Mouse (Mus musculus): ENCODE measurements around the gene Cpsf6. TPM values are rescaled to one million over a fixed set of nuclear protein-coding genes. Genes with fewer than 3 reads are reported as not detected.
A peak's percentile ranks its signal among the peaks of the same experiment; 100 is the strongest.

The Cpsf6 gene
- polyA plus RNA-seq, 1 experiment from 2014 or later: 38.6 TPM

DNA sequence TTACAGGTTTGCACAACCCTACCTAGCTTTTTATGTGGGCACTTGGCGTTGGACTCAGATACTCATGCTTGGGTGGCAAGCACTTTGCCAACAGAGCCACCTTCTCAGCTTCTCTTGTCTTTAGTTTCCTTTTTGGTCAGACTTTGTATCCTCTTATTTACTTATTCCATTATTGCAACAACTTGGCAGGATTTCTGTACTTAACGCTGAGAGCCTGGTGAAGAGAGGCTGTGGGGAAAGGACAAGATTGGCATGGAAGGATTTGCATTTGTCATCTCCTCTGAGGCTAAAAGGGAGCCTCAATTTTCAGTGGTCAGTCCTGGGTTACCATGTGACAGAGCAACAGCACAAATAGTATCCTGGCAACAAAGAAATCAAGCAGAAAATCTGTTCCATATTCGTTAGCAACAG, 59.2 kb downstream of the Cpsf6 start:
- ATAC-seq: no peak
- 73% methylated on average over 3 of the region's 3 CpGs for WGBS (ENCODE audit: insufficient replicate concordance)
- TF ChIP-seq CTCF (IDR thresholded peaks at IDR 0.05; ENCODE audit: low read depth) (no peak), EP300 (IDR thresholded peaks at IDR 0.05; ENCODE audit: low read depth) (no peak)
- no peak for DNase-seq
- H3K4me1 ChIP-seq (ENCODE audit: insufficient read depth): peaks cover 7% of the 10 kb centered on the region; the same call in 1 of the 2 replicates
- no peaks in the 10 kb centered on the region for H3K27me3 ChIP-seq (ENCODE audit: insufficient read depth, low read length)
- no peaks in the 10 kb centered on the region for H3K9me3 ChIP-seq (ENCODE audit: low read length)
- H3K4me3 ChIP-seq (ENCODE audit: low read depth, low read length): no peak overlapping the region
- H3K9ac ChIP-seq (replicated peaks): no peak overlapping the region
- no peak overlapping the region for H3K27ac ChIP-seq (ENCODE audit: low read depth)
- H3K4me2 ChIP-seq (ENCODE audit: low read depth, low read length): no peak overlapping the region
- H3K36me3 ChIP-seq (replicated peaks; ENCODE audit: insufficient read depth, low read length): no peaks in the 10 kb centered on the region

DNA sequence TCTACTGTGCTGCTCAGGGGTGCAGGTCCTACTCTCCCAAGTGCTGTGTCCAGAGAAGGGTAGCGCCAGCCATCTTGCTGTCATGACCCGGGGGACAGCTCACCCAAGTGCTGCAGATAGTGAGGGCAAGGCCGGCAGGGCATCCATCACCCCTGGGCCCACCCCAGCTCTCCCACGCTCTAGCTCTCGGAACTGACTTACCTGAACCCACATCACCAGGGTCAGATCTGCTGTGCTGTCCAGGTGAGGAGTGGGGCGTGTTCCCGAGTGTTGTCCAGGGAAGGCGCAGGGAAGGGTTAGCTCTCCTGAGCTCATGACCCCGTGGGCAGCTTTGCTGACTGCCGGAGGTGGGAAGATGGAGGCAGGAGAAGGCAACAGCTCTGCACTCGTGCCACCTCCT, 63.4 kb downstream of the Cpsf6 start:
- H3K9me3 ChIP-seq (ENCODE audit: low read length): no peaks in the 10 kb centered on the region
- no peaks in the 10 kb centered on the region for H3K36me3 ChIP-seq (replicated peaks; ENCODE audit: insufficient read depth, low read length)
- H3K27me3 ChIP-seq (ENCODE audit: insufficient read depth, low read length): no peaks in the 10 kb centered on the region
- WGBS (ENCODE audit: insufficient replicate concordance): 79% methylated on average over 11 of the region's 11 CpGs
- TF ChIP-seq EP300 (IDR thresholded peaks at IDR 0.05; ENCODE audit: low read depth) (no peak), CTCF (IDR thresholded peaks at IDR 0.05; ENCODE audit: low read depth) (no peak)
- ATAC-seq: no peak
- no peak for DNase-seq
- H3K9ac ChIP-seq (replicated peaks): no peak overlapping the region
- no peak overlapping the region for H3K4me3 ChIP-seq (ENCODE audit: low read depth, low read length)
- no peak overlapping the region for H3K27ac ChIP-seq (ENCODE audit: low read depth)
- peaks cover 7% of the 10 kb centered on the region; the same call in 1 of the 2 replicates for H3K4me1 ChIP-seq (ENCODE audit: insufficient read depth)
- H3K4me2 ChIP-seq (ENCODE audit: low read depth, low read length): no peak overlapping the region

DNA sequence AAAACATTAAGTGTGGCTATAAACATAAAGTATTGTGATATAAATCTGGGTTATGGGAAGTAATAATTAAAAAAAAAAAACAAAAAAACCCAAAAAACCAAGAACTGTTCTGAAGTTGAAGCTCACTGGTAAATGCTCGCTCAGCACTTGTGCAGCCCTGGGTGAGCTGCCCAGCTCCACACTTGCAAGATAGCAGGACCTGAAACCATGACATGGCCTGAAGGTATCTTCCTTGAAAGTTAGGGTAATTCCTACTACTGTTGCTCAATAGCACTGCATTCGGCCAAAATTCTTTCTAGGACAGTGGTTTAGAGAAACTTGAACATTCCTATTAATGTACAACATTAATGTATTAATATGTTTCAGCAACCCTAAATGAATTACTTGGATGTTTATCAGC, 66.7 kb downstream of the Cpsf6 start:
- Histone ChIP-seq H3K9me3 (ENCODE audit: low read length) (no peaks in the 10 kb centered on the region), H3K4me2 (ENCODE audit: low read depth, low read length) (no peak overlapping the region), H3K27ac (ENCODE audit: low read depth) (no peak overlapping the region), H3K36me3 (replicated peaks; ENCODE audit: insufficient read depth, low read length) (no peaks in the 10 kb centered on the region), H3K4me1 (ENCODE audit: insufficient read depth) (no peaks in the 10 kb centered on the region), H3K27me3 (ENCODE audit: insufficient read depth, low read length) (no peaks in the 10 kb centered on the region), H3K4me3 (ENCODE audit: low read depth, low read length) (no peak overlapping the region), H3K9ac (replicated peaks) (no peak overlapping the region)
- TF ChIP-seq CTCF (IDR thresholded peaks at IDR 0.05; ENCODE audit: low read depth) (no peak), EP300 (IDR thresholded peaks at IDR 0.05; ENCODE audit: low read depth) (no peak)
- ATAC-seq (no peak), DNase-seq (no peak)
- WGBS (ENCODE audit: insufficient replicate concordance): 75% methylated on average over 2 of the region's 2 CpGs

DNA sequence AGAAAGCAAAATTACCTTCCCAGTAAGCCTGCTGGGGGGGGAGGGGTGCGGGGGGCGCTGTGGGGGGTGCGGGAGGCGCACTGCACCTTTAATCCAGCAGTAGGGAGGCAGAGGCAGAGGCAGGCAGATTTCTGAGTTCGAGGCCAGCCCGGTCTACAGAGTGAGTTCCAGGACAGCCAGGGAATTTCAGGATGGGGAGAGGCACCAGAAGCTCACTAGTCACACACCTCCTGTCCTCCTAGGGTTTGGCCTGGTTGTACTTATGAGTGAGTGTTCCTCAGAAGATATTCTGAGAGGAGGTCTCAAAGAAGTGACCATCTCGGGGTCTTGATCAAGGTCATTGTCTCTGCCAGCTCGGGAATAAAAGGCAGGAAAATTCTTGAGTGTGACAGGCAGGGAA, 67.6 kb downstream of the Cpsf6 start:
- Histone ChIP-seq H3K9me3 (ENCODE audit: low read length) (no peaks in the 10 kb centered on the region), H3K4me2 (ENCODE audit: low read depth, low read length) (no peak overlapping the region), H3K4me1 (ENCODE audit: insufficient read depth) (no peaks in the 10 kb centered on the region), H3K4me3 (ENCODE audit: low read depth, low read length) (no peak overlapping the region), H3K27ac (ENCODE audit: low read depth) (no peak overlapping the region), H3K27me3 (ENCODE audit: insufficient read depth, low read length) (no peaks in the 10 kb centered on the region), H3K36me3 (replicated peaks; ENCODE audit: insufficient read depth, low read length) (no peaks in the 10 kb centered on the region), H3K9ac (replicated peaks) (no peak overlapping the region)
- no peak for DNase-seq
- no peak for TF ChIP-seq EP300 (IDR thresholded peaks at IDR 0.05; ENCODE audit: low read depth)
- no peak for TF ChIP-seq CTCF (IDR thresholded peaks at IDR 0.05; ENCODE audit: low read depth)
- ATAC-seq: no peak
- WGBS (ENCODE audit: insufficient replicate concordance): 73% methylated on average over 8 of the region's 8 CpGs

DNA sequence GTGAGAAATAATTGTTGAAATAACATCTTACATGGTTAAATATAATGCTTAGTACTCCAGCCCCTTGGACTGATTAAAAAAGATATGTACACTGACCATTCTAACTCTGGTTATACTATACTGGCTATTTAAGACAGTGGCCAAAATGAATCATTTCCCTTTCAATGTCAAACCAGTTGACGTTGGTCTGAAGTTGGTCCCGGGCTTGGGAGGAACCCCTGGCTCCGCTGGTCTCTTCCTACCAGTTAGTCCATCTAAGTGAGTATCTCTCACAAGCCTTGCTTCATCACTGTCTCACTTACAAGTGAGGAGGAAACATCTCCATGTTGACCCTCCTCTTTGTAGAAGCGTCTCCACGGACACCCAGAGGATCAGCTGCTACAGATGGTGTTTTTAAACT, 75.4 kb downstream of the Cpsf6 start:
- H3K27ac ChIP-seq (ENCODE audit: low read depth): no peak overlapping the region
- 75% methylated on average over 5 of the region's 5 CpGs for WGBS (ENCODE audit: insufficient replicate concordance)
- H3K4me1 ChIP-seq (ENCODE audit: insufficient read depth): peaks cover 9% of the 10 kb centered on the region; the same call in 1 of the 2 replicates
- no peak overlapping the region for H3K4me3 ChIP-seq (ENCODE audit: low read depth, low read length)
- no peak overlapping the region for H3K4me2 ChIP-seq (ENCODE audit: low read depth, low read length)
- no peaks in the 10 kb centered on the region for H3K27me3 ChIP-seq (ENCODE audit: insufficient read depth, low read length)
- TF ChIP-seq CTCF (IDR thresholded peaks at IDR 0.05; ENCODE audit: low read depth) (no peak), EP300 (IDR thresholded peaks at IDR 0.05; ENCODE audit: low read depth) (no peak)
- ATAC-seq (no peak), DNase-seq (no peak)
- no peaks in the 10 kb centered on the region for H3K9me3 ChIP-seq (ENCODE audit: low read length)
- no peak overlapping the region for H3K9ac ChIP-seq (replicated peaks)
- H3K36me3 ChIP-seq (replicated peaks; ENCODE audit: insufficient read depth, low read length): no peaks in the 10 kb centered on the region

DNA sequence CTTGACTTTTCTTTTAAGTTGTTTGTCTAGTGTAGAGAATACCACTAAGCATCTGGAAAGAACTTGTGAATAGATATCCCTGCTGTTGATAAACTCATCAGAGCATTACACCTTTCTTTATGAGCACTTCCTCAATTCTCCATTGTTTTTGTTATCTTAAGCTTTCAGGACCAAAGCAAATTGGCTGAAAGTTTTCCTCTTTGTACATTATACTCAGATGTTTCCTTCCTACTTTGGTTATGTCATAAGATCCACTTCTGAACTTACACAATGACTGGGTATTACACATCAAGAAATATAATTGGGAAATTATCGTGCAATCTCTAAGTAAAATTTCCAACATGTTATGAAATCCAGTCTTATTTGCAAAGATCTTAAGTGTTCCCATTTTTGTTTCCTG, 78.1 kb downstream of the Cpsf6 start:
- Histone ChIP-seq H3K4me2 (ENCODE audit: low read depth, low read length) (0 out of 2 replicates have a peak overlapping the region, but pooled peaks have one; percentile 8), H3K9me3 (ENCODE audit: low read length) (no peaks in the 10 kb centered on the region), H3K9ac (replicated peaks) (no peak overlapping the region), H3K4me1 (ENCODE audit: insufficient read depth) (peaks cover 9% of the 10 kb centered on the region; the same call in 1 of the 2 replicates), H3K27ac (ENCODE audit: low read depth) (no peak overlapping the region), H3K4me3 (ENCODE audit: low read depth, low read length) (no peak overlapping the region), H3K36me3 (replicated peaks; ENCODE audit: insufficient read depth, low read length) (no peaks in the 10 kb centered on the region), H3K27me3 (ENCODE audit: insufficient read depth, low read length) (no peaks in the 10 kb centered on the region)
- no peak for TF ChIP-seq CTCF (IDR thresholded peaks at IDR 0.05; ENCODE audit: low read depth)
- peak; percentile 84 for TF ChIP-seq EP300 (IDR thresholded peaks at IDR 0.05; ENCODE audit: low read depth)
- WGBS (ENCODE audit: insufficient replicate concordance): 37% methylated on average over 1 of the region's 1 CpGs
- ATAC-seq (peak; percentile 41), DNase-seq (no peak)
